Mouse (Mus musculus) hindbrain, embryonic 14.5 days (tissue): ENCODE data around the gene Pxn. TPM values are rescaled to one million over a fixed set of nuclear protein-coding genes. Genes with fewer than 3 reads are reported as not detected.
A peak's percentile ranks its signal among the peaks of the same experiment; 100 is the strongest.

Experiments
- ATAC-seq: fragments of 200-750 bp; cut with Nextera tagmentation; 2 replicates; pipeline ENCODE4 v1.8.0; 2017; ENCODE audit warnings: moderate number of reproducible peaks, mild to moderate bottlenecking, moderate TSS enrichment, moderate library complexity; ENCODE audit not compliant: low FRiP score
- DNase-seq: peaks from one replicate; pipeline ENCODE4 v3.0.0-alpha.2; 2015; ENCODE audit warnings: low spot score
- H3K27ac ChIP-seq: fragments of 300-500 bp; sonication (generic); 2 replicates; pipeline ENCODE4 v1.5.1; 2014; ENCODE audit warnings: mild to moderate bottlenecking, moderate library complexity
- H3K27me3 ChIP-seq: fragments of 300-500 bp; sonication (generic); 2 replicates; pipeline ENCODE4 v1.6.1; 2014; ENCODE audit warnings: mild to moderate bottlenecking, low read length, mixed read lengths; ENCODE audit not compliant: control insufficient read depth, insufficient read depth
- H3K36me3 ChIP-seq: fragments of 300-500 bp; sonication (generic); replicated peaks from 2 replicates; pipeline ENCODE4 v1.6.1; 2014; ENCODE audit not compliant: control insufficient read depth, insufficient read depth
- H3K4me1 ChIP-seq: fragments of 300-500 bp; sonication (generic); replicated peaks from 2 replicates; pipeline ENCODE4 v1.6.1; 2014; ENCODE audit warnings: antibody characterized with exemption, low read length, mixed read lengths; ENCODE audit not compliant: control insufficient read depth, insufficient read depth
- H3K4me2 ChIP-seq: fragments of 300-500 bp; sonication (generic); replicated peaks from 2 replicates; pipeline ENCODE4 v1.6.1; 2014; ENCODE audit warnings: mild to moderate bottlenecking, moderate library complexity
- H3K4me3 ChIP-seq: fragments of 300-500 bp; sonication (generic); replicated peaks from 2 replicates; pipeline ENCODE4 v1.5.1; 2014; ENCODE audit warnings: mild to moderate bottlenecking, low read length
- H3K9ac ChIP-seq: fragments of 300-500 bp; sonication (generic); 2 replicates; pipeline ENCODE4 v1.6.1; 2014
- H3K9me3 ChIP-seq: fragments of 300-500 bp; sonication (generic); 2 replicates; pipeline ENCODE4 v1.6.1; 2016; ENCODE audit warnings: low read length; ENCODE audit not compliant: control insufficient read depth
- whole genome bisulfite sequencing: fragments of 180-500 bp; shearing (Covaris S2); extraction: QIAGEN DNeasy Blood & Tissue Kit; methylation state at CpG from one replicate; pipeline ENCODE4 v1.1.7; 2014; 5-methylcytosine and 5-hydroxymethylcytosine counted together
- polyA plus RNA-seq: library from polyadenylated mRNA; unstranded; fragments of >200 nt; fragmentation: Nextera tagmentation; extraction: Ambion mirVana; gene quantifications from 2 replicates; pipeline ENCODE4 v1.2.1, GENCODE M21; 2014

The Pxn gene
- polyA plus RNA-seq, 1 experiment from 2014 or later, result 12.2 TPM

- Histone ChIP-seq H3K4me1 (peaks cover 17% of the 10 kb centered on the region), H3K4me2 (no peak overlapping the region), H3K9me3 (no peaks in the 10 kb centered on the region), H3K27ac (no peak overlapping the region), H3K36me3 (no peaks in the 10 kb centered on the region), H3K27me3 (no peaks in the 10 kb centered on the region), H3K4me3 (no peak overlapping the region), H3K9ac (no peak overlapping the region)
- ATAC-seq, result no peak
- 62% methylated on average over 8 of the region's 8 CpGs for WGBS
- no peak for DNase-seq
These were observed 24.0 kb downstream of the Pxn start for GRCm38 (mm10) chr5:115530447-115530809.

- ATAC-seq, result peak; percentile 76; the same call in 1 of the 2 replicates
- H3K4me1 ChIP-seq, result peaks cover 17% of the 10 kb centered on the region
These were observed 25.3 kb downstream of the Pxn start for GRCm38 (mm10) chr5:115531671-115532270.

GRCm38 (mm10) chr5:115534290-115534731, 27.8 kb downstream of the Pxn start:
- Histone ChIP-seq H3K9me3 (no peaks in the 10 kb centered on the region), H3K36me3 (no peaks in the 10 kb centered on the region), H3K9ac (no peak overlapping the region), H3K4me1 (peaks cover 25% of the 10 kb centered on the region), H3K4me3 (no peak overlapping the region), H3K27ac (no peak overlapping the region), H3K4me2 (no peak overlapping the region), H3K27me3 (no peaks in the 10 kb centered on the region)
- ATAC-seq (no peak), DNase-seq (no peak)
- 30% methylated on average over 16 of the region's 16 CpGs for WGBS

More at GRCm38 (mm10) chr5:115531671-115532270, 25.3 kb downstream of the Pxn start:
- peak overlapping the region; percentile 4; the same call in 1 of the 2 replicates for H3K9ac ChIP-seq
- peak overlapping the region; percentile 28 for H3K27ac ChIP-seq
- DNase-seq, result no peak
- no peaks in the 10 kb centered on the region for H3K36me3 ChIP-seq
- H3K27me3 ChIP-seq, result no peaks in the 10 kb centered on the region
- 49% methylated on average over 18 of the region's 18 CpGs for WGBS
- no peaks in the 10 kb centered on the region for H3K9me3 ChIP-seq
- H3K4me2 ChIP-seq, result no peak overlapping the region
- H3K4me3 ChIP-seq, result no peak overlapping the region

GRCm38 (mm10) chr5:115534856-115535255, 28.4 kb downstream of the Pxn start:
- WGBS, result 60% methylated on average over 8 of the region's 8 CpGs
- Histone ChIP-seq H3K9ac (no peak overlapping the region), H3K9me3 (no peaks in the 10 kb centered on the region), H3K4me2 (no peak overlapping the region), H3K4me3 (no peak overlapping the region), H3K4me1 (peaks cover 25% of the 10 kb centered on the region), H3K27me3 (no peaks in the 10 kb centered on the region), H3K27ac (no peak overlapping the region), H3K36me3 (no peaks in the 10 kb centered on the region)
- ATAC-seq, result no peak
- no peak for DNase-seq

GRCm38 (mm10) chr5:115535635-115536034, 29.2 kb downstream of the Pxn start:
- peaks cover 25% of the 10 kb centered on the region for H3K4me1 ChIP-seq
- WGBS, result 33% methylated on average over 7 of the region's 7 CpGs

GRCm38 (mm10) chr5:115538017-115538692, 31.7 kb downstream of the Pxn start:
- Histone ChIP-seq H3K4me1 (peaks cover 14% of the 10 kb centered on the region; the same call in 1 of the 2 replicates), H3K4me3 (no peak overlapping the region), H3K9ac (peak overlapping the region; percentile 24; the same call in 1 of the 2 replicates), H3K4me2 (no peak overlapping the region; the same call in 1 of the 2 replicates), H3K9me3 (no peaks in the 10 kb centered on the region), H3K36me3 (no peaks in the 10 kb centered on the region), H3K27ac (no peak overlapping the region), H3K27me3 (no peaks in the 10 kb centered on the region)
- no peak for DNase-seq
- whole genome bisulfite sequencing, result 72% methylated on average over 13 of the region's 13 CpGs
- ATAC-seq, result peak; percentile 36; the same call in 1 of the 2 replicates

More at GRCm38 (mm10) chr5:115535635-115536034, 29.2 kb downstream of the Pxn start:
- Histone ChIP-seq H3K4me3 (no peak overlapping the region), H3K4me2 (no peak overlapping the region), H3K9me3 (no peaks in the 10 kb centered on the region), H3K36me3 (no peaks in the 10 kb centered on the region), H3K27me3 (no peaks in the 10 kb centered on the region), H3K9ac (no peak overlapping the region), H3K27ac (no peak overlapping the region)
- ATAC-seq, result no peak
- no peak for DNase-seq

- H3K27ac ChIP-seq, result no peak overlapping the region
- peaks cover 20% of the 10 kb centered on the region for H3K4me1 ChIP-seq
These were observed 32.2 kb downstream of the Pxn start for GRCm38 (mm10) chr5:115538693-115539043.

GRCm38 (mm10) chr5:115542635-115543384, 36.3 kb downstream of the Pxn start:
- 68% methylated on average over 19 of the region's 19 CpGs for WGBS
- DNase-seq, result no peak
- no peak overlapping the region for H3K9ac ChIP-seq
- ATAC-seq, result no peak
- H3K4me2 ChIP-seq, result no peak overlapping the region
- peaks cover 17% of the 10 kb centered on the region; the same call in 1 of the 2 replicates for H3K36me3 ChIP-seq
- H3K4me1 ChIP-seq, result peaks cover 33% of the 10 kb centered on the region
- H3K4me3 ChIP-seq, result no peak overlapping the region
- H3K27ac ChIP-seq, result peak overlapping the region; percentile 36
- no peaks in the 10 kb centered on the region for H3K27me3 ChIP-seq
- H3K9me3 ChIP-seq, result no peaks in the 10 kb centered on the region

More at GRCm38 (mm10) chr5:115538693-115539043, 32.2 kb downstream of the Pxn start:
- Histone ChIP-seq H3K4me2 (no peak overlapping the region; the same call in 1 of the 2 replicates), H3K9ac (peak overlapping the region; percentile 24; the same call in 1 of the 2 replicates), H3K36me3 (no peaks in the 10 kb centered on the region), H3K27me3 (no peaks in the 10 kb centered on the region), H3K9me3 (no peaks in the 10 kb centered on the region), H3K4me3 (no peak overlapping the region)
- WGBS, result under 1% methylated on average over 12 of the region's 12 CpGs
- peak; percentile 94 for DNase-seq
- ATAC-seq, result peak; percentile 82
